Mouse (Mus musculus) heart, adult 2 months (tissue): Measurements from ENCODE around the gene Anp32e.

Experiments used
- EP300 ChIP-seq: fragments of 200-500 bp; IDR thresholded peaks from 2 replicates; pipeline ENCODE4 v1.6.1; 2011; ENCODE audit warnings: low read depth, low read length, control low read depth; ENCODE audit not compliant: insufficient read depth
- POLR2A ChIP-seq: fragments of 200-500 bp; IDR thresholded peaks from 2 replicates; pipeline ENCODE4 v1.6.1; 2011; ENCODE audit warnings: mild to moderate bottlenecking, low read depth, low read length, control low read depth; ENCODE audit not compliant: insufficient read depth

DNA sequence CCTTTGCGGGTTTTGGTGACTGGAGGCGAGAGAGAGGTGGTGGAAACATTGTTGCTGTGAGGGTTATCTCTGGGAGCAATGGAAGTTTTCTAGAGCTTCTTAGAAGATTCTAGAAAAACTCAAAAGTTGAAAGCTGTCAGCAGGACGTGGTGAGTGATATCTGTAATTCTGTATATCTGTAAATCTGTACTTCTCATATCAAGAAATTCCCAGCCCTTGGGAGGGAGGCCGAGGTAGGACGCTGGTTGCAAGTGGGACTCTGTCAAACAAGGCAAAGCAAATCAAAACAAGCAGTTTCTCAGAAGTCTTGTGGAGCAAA is 1.4 kb downstream of the Anp32e start:
- TF ChIP-seq EP300, result no peak
- no peak for TF ChIP-seq POLR2A
